8 mouse cellular contexts compared by ENCODE assay signal in genomic region chr6:51544118-51544681, GRCm38 (mm10). TPM values are rescaled to one million over a fixed set of nuclear protein-coding genes. Genes with fewer than 3 reads are reported as not detected.
DNase-seq lines count a peak whose midpoint lies in the region; ATAC-seq and TF ChIP-seq lines count a peak whose summit lies in the region.

No protein-coding gene starts in this region.

- no peak for TF ChIP-seq POLR2A in ES-Bruce4 (IDR thresholded peaks at IDR 0.05; ENCODE audit: insufficient read depth, low read length)

- no peaks in the 10 kb centered on the region for H3K27me3 ChIP-seq in hindbrain, embryonic 13.5 days
- no peaks in the 10 kb centered on the region for H3K27me3 ChIP-seq in hindbrain, embryonic 16.5 days (replicated peaks; ENCODE audit: control insufficient read depth, insufficient read depth, low read length)
- no peaks in the 10 kb centered on the region for H3K27me3 ChIP-seq in ES-Bruce4 (ENCODE audit: control insufficient read depth, insufficient read depth, low read length, poor library complexity, severe bottlenecking)
- H3K27me3 ChIP-seq in forebrain, embryonic 13.5 days = no peaks in the 10 kb centered on the region

- ATAC-seq in hindbrain, embryonic 13.5 days (ENCODE audit: low FRiP score) = no peak
- no peak for ATAC-seq in hindbrain, embryonic 16.5 days
- no peak for ATAC-seq in forebrain, embryonic 13.5 days
- peak; percentile 73 for ATAC-seq in neutrophil, adult 5-6 weeks (ENCODE audit: extremely low read depth, insufficient number of reproducible peaks, low FRiP score, poor library complexity, severe bottlenecking)

- no peak overlapping the region for H3K4me3 ChIP-seq in hindbrain, embryonic 13.5 days
- H3K4me3 ChIP-seq in hindbrain, embryonic 16.5 days (ENCODE audit: low read length) = no peak overlapping the region
- H3K4me3 ChIP-seq in ES-Bruce4 (ENCODE audit: low read depth, low read length) = peak overlapping the region; percentile 34
- no peak overlapping the region for H3K4me3 ChIP-seq in forebrain, embryonic 13.5 days

- DNase-seq in kidney, postnatal 36 days = peak; percentile 53 to 54
- no peak for DNase-seq in left cerebral cortex, adult 9 months (ENCODE audit: low spot score in 2 of 2)
- no peak for DNase-seq in left cerebral cortex, adult 8-10 months (ENCODE audit: low spot score in 2 of 2)

- H3K27ac ChIP-seq in hindbrain, embryonic 13.5 days = no peak overlapping the region
- H3K27ac ChIP-seq in hindbrain, embryonic 16.5 days (ENCODE audit: low read depth, low read length) = no peak overlapping the region
- peak overlapping the region; percentile 90 for H3K27ac ChIP-seq in ES-Bruce4 (ENCODE audit: insufficient read depth, low read length)
- H3K27ac ChIP-seq in forebrain, embryonic 13.5 days = peak overlapping the region; percentile 10; the same call in 1 of the 2 replicates

- no peaks in the 10 kb centered on the region for H3K9me3 ChIP-seq in hindbrain, embryonic 13.5 days
- H3K9me3 ChIP-seq in hindbrain, embryonic 16.5 days (ENCODE audit: control insufficient read depth, low read length) = no peaks in the 10 kb centered on the region
- H3K9me3 ChIP-seq in ES-Bruce4 (replicated peaks; ENCODE audit: control insufficient read depth, insufficient read depth, low read length, poor library complexity, severe bottlenecking) = no peaks in the 10 kb centered on the region
- no peaks in the 10 kb centered on the region; the same call in 1 of the 2 replicates for H3K9me3 ChIP-seq in forebrain, embryonic 13.5 days (replicated peaks)

- peaks cover 16% of the 10 kb centered on the region for H3K4me1 ChIP-seq in hindbrain, embryonic 13.5 days (replicated peaks)
- no peaks in the 10 kb centered on the region for H3K4me1 ChIP-seq in hindbrain, embryonic 16.5 days (ENCODE audit: control insufficient read depth, insufficient read depth, low read depth, low read length)
- H3K4me1 ChIP-seq in ES-Bruce4 (ENCODE audit: control insufficient read depth, insufficient read depth, low read length) = peaks cover 6% of the 10 kb centered on the region
- peaks cover 23% of the 10 kb centered on the region for H3K4me1 ChIP-seq in forebrain, embryonic 13.5 days

- no peak for TF ChIP-seq CTCF in ES-Bruce4 (IDR thresholded peaks at IDR 0.05; ENCODE audit: low read depth, low read length)

- peaks cover 5% of the 10 kb centered on the region for H3K36me3 ChIP-seq in hindbrain, embryonic 13.5 days
- no peaks in the 10 kb centered on the region for H3K36me3 ChIP-seq in hindbrain, embryonic 16.5 days (ENCODE audit: control insufficient read depth, insufficient read depth, low read length)
- H3K36me3 ChIP-seq in ES-Bruce4 (ENCODE audit: control insufficient read depth, insufficient read depth, low read length, poor library complexity, severe bottlenecking) = no peaks in the 10 kb centered on the region
- H3K36me3 ChIP-seq in forebrain, embryonic 13.5 days (ENCODE audit: poor library complexity, severe bottlenecking) = peaks cover 6% of the 10 kb centered on the region

- TF ChIP-seq EP300 in ES-Bruce4 (IDR thresholded peaks at IDR 0.05; ENCODE audit: insufficient read depth, low read depth, low read length) = no peak

- H3K9ac ChIP-seq in hindbrain, embryonic 13.5 days = no peak overlapping the region
- H3K9ac ChIP-seq in hindbrain, embryonic 16.5 days (ENCODE audit: low read depth, low read length) = no peak overlapping the region
- H3K9ac ChIP-seq in ES-Bruce4 (ENCODE audit: low read depth, poor library complexity, severe bottlenecking) = peak overlapping the region; percentile 11; the same call in 1 of the 2 replicates
- H3K9ac ChIP-seq in forebrain, embryonic 13.5 days = no peak overlapping the region

- WGBS in hindbrain, embryonic 13.5 days = 39% methylated on average over 7 of the region's 7 CpGs
- WGBS in hindbrain, embryonic 16.5 days = 35% methylated on average over 7 of the region's 7 CpGs
- 18% methylated on average over 7 of the region's 7 CpGs for WGBS in forebrain, embryonic 13.5 days

- H3K4me2 ChIP-seq in hindbrain, embryonic 13.5 days = 0 out of 2 replicates have a peak overlapping the region, but pooled peaks have one; percentile 4
- no peak overlapping the region for H3K4me2 ChIP-seq in hindbrain, embryonic 16.5 days (ENCODE audit: low read length)
- H3K4me2 ChIP-seq in forebrain, embryonic 13.5 days = peak overlapping the region; percentile 6; the same call in 1 of the 2 replicates

RNA-seq across cellular contexts. Expression of gene Snx10, which starts 20.5 kb away (rescaled TPM):
- polyA plus RNA-seq in hindbrain, embryonic 13.5 days (2015; fragmentation: Nextera tagmentation; extraction: Ambion mirVana) = 47.9 and 51.3 TPM in 2 replicates
- polyA plus RNA-seq in hindbrain, embryonic 16.5 days (2015; fragmentation: Nextera tagmentation; extraction: Ambion mirVana) = 65.9 and 76.2 TPM in 2 replicates
- polyA plus RNA-seq in ES-Bruce4 (2011; ENCODE audit: insufficient read depth, insufficient read length, low read depth, missing spikeins) = 79.2 and 87.2 TPM in 2 replicates
- 41.2 and 43.8 TPM in 2 replicates for polyA plus RNA-seq in forebrain, embryonic 13.5 days (2015; fragmentation: Nextera tagmentation; extraction: Ambion mirVana)
- 46.5 and 49.2 TPM in 2 replicates for total RNA-seq in neutrophil, adult 5-6 weeks (2017)
- total RNA-seq in left cerebral cortex, adult 8-10 months (2022) = 100 to 1,000 TPM in 3 of 4 experiments, 10 to 100 TPM in 1; 98.8 to 113 (median 110) TPM

Comparison
In these comparisons a context has a peak if more than half of its experiments do, and no peak if none do; other contexts are left out.
1. H3K27ac ChIP-seq: peak in ES-Bruce4 (single experiment) and forebrain, embryonic 13.5 days (single experiment); none in hindbrain, embryonic 13.5 days (single experiment) and hindbrain, embryonic 16.5 days (single experiment).
2. DNase-seq: peak in kidney, postnatal 36 days (2 of 2); none in left cerebral cortex, adult 9 months (0 of 2) and left cerebral cortex, adult 8-10 months (0 of 2).